Mouse (Mus musculus) ES-E14 (cell line): ENCODE results near the gene Gstt1. TPM values are rescaled to one million over a fixed set of nuclear protein-coding genes. Genes with fewer than 3 reads are reported as not detected.

Experiments
- DNase-seq: peaks from one replicate; pipeline ENCODE4 v3.0.0-alpha.2; 2013; ENCODE audit warnings: low read depth, low spot score
- H3K27ac ChIP-seq: 2 replicates; pipeline ENCODE4 v1.5.1; 2012; ENCODE audit warnings: low read depth, mild to moderate bottlenecking, low read length, moderate library complexity, mixed read lengths; ENCODE audit not compliant: poor library complexity, insufficient read depth, severe bottlenecking
- H3K36me3 ChIP-seq: 2 replicates; pipeline ENCODE4 v1.6.1; 2012; ENCODE audit warnings: mild to moderate bottlenecking, low read length, moderate library complexity, mixed read lengths; ENCODE audit not compliant: control insufficient read depth, poor library complexity, insufficient read depth, severe bottlenecking
- H3K4me1 ChIP-seq, 2 experiments: fragments of 150-350 bp in 1 of 2; sonication (generic) in 1 of 2; 2 replicates each; pipeline ENCODE4 v1.6.1; 2012; ENCODE audit warnings: low read length in 2 of 2, mild to moderate bottlenecking in 1 of 2, mixed read lengths in 1 of 2; ENCODE audit not compliant: control insufficient read depth in 2 of 2, insufficient read depth in 2 of 2, poor library complexity in 1 of 2
- H3K4me3 ChIP-seq, 2 experiments: fragments of 150-350 bp in 1 of 2; sonication (generic) in 1 of 2; 2 replicates each; pipeline ENCODE4 v1.5.1; 2012; ENCODE audit warnings: low read length in 2 of 2, low read depth in 1 of 2, mild to moderate bottlenecking in 1 of 2, mixed read lengths in 1 of 2; ENCODE audit not compliant: insufficient read depth in 1 of 2, poor library complexity in 1 of 2, severe bottlenecking in 1 of 2
- H3K9ac ChIP-seq: 2 replicates; pipeline ENCODE4 v1.6.1; 2012; ENCODE audit warnings: low read depth, mild to moderate bottlenecking, low read length, mixed read lengths; ENCODE audit not compliant: poor library complexity, insufficient read depth, severe bottlenecking
- H3K9me3 ChIP-seq: fragments of 150-350 bp; sonication (generic); 2 replicates; pipeline ENCODE4 v1.6.1; 2012; ENCODE audit warnings: low read depth, mild to moderate bottlenecking, low read length; ENCODE audit not compliant: control insufficient read depth, insufficient read depth
- CHD2 ChIP-seq: IDR thresholded peaks from 2 replicates; pipeline ENCODE4 v1.6.1; 2014; ENCODE audit warnings: mild to moderate bottlenecking, low read depth, low read length, inconsistent platforms
- HCFC1 ChIP-seq: IDR thresholded peaks from 2 replicates; pipeline ENCODE4 v1.6.1; 2012; ENCODE audit warnings: low read length, inconsistent platforms, borderline replicate concordance; ENCODE audit not compliant: insufficient read depth
- MAFK ChIP-seq: IDR thresholded peaks from 2 replicates; pipeline ENCODE4 v1.6.1; 2014; ENCODE audit warnings: mild to moderate bottlenecking, low read depth, low read length, inconsistent platforms; ENCODE audit not compliant: insufficient read depth
- ZC3H11A ChIP-seq: IDR thresholded peaks from 2 replicates; pipeline ENCODE4 v1.6.1; 2012; ENCODE audit warnings: low read depth, mild to moderate bottlenecking, inconsistent platforms, low read length, borderline replicate concordance
- ZNF384 ChIP-seq: IDR thresholded peaks from 2 replicates; pipeline ENCODE4 v1.6.1; 2012; ENCODE audit warnings: low read depth, low read length, inconsistent platforms
- in situ Hi-C, 2 experiments: fragments of 600-800 bp; cut with MboI; formaldehyde crosslinking; loops; one replicate each; pipeline ENCODE4 v1.15.1; 2025; ENCODE audit warnings: low sequenced_read_pairs in 2 of 2, inconsistent platforms in 1 of 2; ENCODE audit not compliant: unreplicated experiment in 2 of 2
- total RNA-seq: library from RNA; depleted of rRNA; stranded (reverse); fragments of 300-350 nt; gene quantifications from 2 replicates; pipeline ENCODE4 v1.2.3, GENCODE M21; 2012

The Gstt1 gene
- total RNA-seq, 1 experiment = 5.8 TPM

- DNase-seq = no peak
- no peak overlapping the region for H3K9ac ChIP-seq
- H3K4me1 ChIP-seq = peaks cover 0 to 3% of the 10 kb centered on the region in 2 experiments; a peak in 1 of 4 replicates
- no peak for TF ChIP-seq HCFC1
- in situ Hi-C loops = no loop called here
- H3K4me3 ChIP-seq = no peak overlapping the region
- no peaks in the 10 kb centered on the region for H3K9me3 ChIP-seq
- H3K27ac ChIP-seq = no peak overlapping the region
- peaks cover 5% of the 10 kb centered on the region; the same call in 1 of the 2 replicates for H3K36me3 ChIP-seq
Observed at GRCm38 (mm10) chr10:75766856-75767255, 31.5 kb downstream of the Gstt1 start.

DNA sequence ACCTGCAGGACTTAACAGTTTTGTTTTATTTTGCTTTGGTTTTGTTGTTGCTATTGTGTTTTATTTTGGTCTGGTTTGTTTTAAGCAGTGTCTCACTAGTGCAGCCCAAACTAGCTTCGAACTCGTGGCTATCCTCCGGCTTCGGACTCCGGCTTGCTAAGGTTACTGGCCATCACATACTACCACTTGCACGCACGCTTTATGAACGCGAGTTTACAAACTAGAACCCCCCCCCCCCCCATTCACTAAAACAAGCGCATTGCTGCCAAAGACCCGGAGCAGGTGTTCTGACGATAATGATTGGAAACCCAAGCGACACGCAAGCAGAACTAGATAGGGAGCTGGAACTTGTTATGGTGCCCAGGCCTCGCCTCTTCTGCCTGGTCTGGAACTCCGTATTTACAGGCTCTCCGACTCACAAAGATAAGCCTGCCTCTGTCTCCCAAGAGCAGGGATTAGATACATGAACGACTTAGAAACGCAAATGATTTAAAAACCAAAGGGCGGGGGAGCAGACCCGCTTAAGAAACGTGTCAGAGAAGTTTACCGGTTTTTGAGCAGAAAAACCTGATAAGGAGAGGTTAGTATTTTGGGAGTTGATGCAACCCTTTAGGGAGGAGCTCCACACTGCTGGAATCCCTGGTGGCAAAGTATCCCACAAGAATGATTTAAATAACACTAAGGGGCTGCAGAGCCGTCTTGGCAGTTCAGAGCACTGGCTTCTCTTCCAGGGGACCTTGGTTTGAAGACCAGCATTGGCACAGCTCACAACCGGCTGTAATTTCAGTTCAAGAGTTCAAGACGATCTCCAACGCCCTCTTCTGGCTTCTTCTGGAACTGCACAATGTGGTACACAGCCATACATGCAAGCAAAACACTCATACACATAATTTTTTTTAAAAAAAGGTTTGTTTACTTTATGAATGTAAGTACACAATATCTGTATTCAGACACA lies 33.6 kb downstream of the Gstt1 start:
- peaks cover 6% of the 10 kb centered on the region for H3K36me3 ChIP-seq
- peak overlapping the region; percentile 80 for H3K9ac ChIP-seq
- H3K4me3 ChIP-seq = peak overlapping the region; percentile 83 to 99
- H3K27ac ChIP-seq = peak overlapping the region; percentile 13
- peak; percentile 89 for DNase-seq
- H3K9me3 ChIP-seq = no peaks in the 10 kb centered on the region
- TF ChIP-seq ZNF384 = peak; percentile 79
- TF ChIP-seq MAFK = no peak
- in situ Hi-C loops = no loop called here
- peaks cover 0 to 3% of the 10 kb centered on the region in 2 experiments; a peak in 1 of 4 replicates for H3K4me1 ChIP-seq

DNA sequence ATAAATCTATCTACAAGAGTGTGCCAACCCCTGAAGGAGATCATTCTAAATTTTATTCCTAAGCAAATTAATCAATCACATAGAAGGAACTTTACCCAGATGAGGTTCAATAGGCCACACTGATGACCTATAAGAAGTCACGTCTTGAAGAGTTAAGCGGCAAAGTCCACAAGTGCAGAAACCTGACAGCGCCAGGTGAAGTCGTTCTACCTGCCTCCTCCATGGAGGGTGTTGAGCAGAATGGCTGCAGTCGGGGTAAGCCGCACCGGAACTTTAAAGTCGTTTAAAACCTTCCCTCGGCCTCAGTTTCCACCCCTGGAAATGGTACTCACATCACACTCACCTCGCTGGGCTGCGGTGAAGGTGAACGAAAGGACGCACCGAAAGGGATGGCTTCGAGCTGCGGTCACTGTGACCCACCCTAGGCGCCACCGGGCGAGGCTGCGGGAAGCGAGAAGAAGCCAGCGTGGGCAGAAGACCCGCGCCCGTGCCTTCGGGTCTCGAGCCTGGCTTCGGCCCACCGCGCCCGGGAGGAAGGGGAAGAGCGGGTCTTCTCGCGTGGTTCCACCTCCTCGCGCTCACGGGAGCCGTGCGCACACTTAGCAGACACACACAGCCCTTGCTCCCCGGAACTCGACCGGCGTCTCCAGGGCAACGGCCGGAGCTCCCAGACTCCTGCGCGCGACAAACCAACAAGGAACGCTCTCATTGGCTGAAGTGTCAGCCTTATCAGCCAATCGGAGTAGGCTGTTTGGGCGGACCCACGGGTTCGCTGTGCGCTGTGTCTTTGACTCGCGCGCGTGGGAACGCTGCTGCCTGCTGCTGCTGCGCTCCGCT lies 34.5 kb downstream of the Gstt1 start, which contains the start of gene Cabin1:
Gene Cabin1, minus strand, starts transcription at position 660 of the 837 bp plus-strand sequence.
- in situ Hi-C loops = no loop called here
- Histone ChIP-seq H3K4me3 (peak within 1 kb of the TSS; percentile 83 to 99), H3K4me1 (peaks cover 0 to 3% of the 10 kb centered on the region in 2 experiments; a peak in 1 of 4 replicates), H3K36me3 (peaks cover 6% of the 10 kb centered on the region), H3K27ac (peak within 1 kb of the TSS; percentile 75), H3K9me3 (no peaks in the 10 kb centered on the region), H3K9ac (peak within 1 kb of the TSS; percentile 98)
- TF ChIP-seq CHD2 = peak; percentile 88
- TF ChIP-seq ZC3H11A = no peak
- peak; percentile 63 for TF ChIP-seq HCFC1
- TF ChIP-seq MAFK = no peak
- no peak for TF ChIP-seq ZNF384
- DNase-seq = peak; percentile 96

GRCm38 (mm10) chr10:75762413-75762812 lies 36.0 kb downstream of the Gstt1 start:
- no peak for TF ChIP-seq CHD2
- no peak for TF ChIP-seq MAFK
- TF ChIP-seq ZC3H11A = no peak
- TF ChIP-seq ZNF384 = no peak
- no peak for TF ChIP-seq HCFC1
- no peak for DNase-seq
- in situ Hi-C loops = no loop called here
- peaks cover 9% of the 10 kb centered on the region for H3K36me3 ChIP-seq
- H3K9me3 ChIP-seq = no peaks in the 10 kb centered on the region
- no peak overlapping the region for H3K4me3 ChIP-seq
- H3K9ac ChIP-seq = no peak overlapping the region
- H3K27ac ChIP-seq = no peak overlapping the region
- H3K4me1 ChIP-seq = 0 out of 4 replicates have a peak, but pooled peaks cover 0 to 1% of the 10 kb centered on the region in 2 experiments
